Mouse (Mus musculus): ENCODE measurements around the gene Sardh.

Gene Sardh

GRCm38 (mm10) chr2:27248211-27248610 is at the start of gene Sardh:
Gene Sardh, minus strand, starts transcription at chr2:27248337.
- DNase-seq = no peak

- DNase-seq = peak; percentile 50 to 53
Observed at GRCm38 (mm10) chr2:27296656-27297406, 48.7 kb upstream of the Sardh start.

- DNase-seq = no peak
Observed at GRCm38 (mm10) chr2:27294777-27295176, 46.6 kb upstream of the Sardh start.

- peak; percentile 55 to 83 for DNase-seq
Observed at GRCm38 (mm10) chr2:27289019-27289418, 40.9 kb upstream of the Sardh start.

- no peak for DNase-seq
Observed at GRCm38 (mm10) chr2:27286971-27287710, 39.0 kb upstream of the Sardh start.

GRCm38 (mm10) chr2:27284441-27284840 is 36.3 kb upstream of the Sardh start:
- DNase-seq = no peak

- no peak for DNase-seq
Observed at GRCm38 (mm10) chr2:27281771-27282170, 33.6 kb upstream of the Sardh start.

- DNase-seq = peak; percentile 40 to 73
Observed at GRCm38 (mm10) chr2:27280920-27281611, 32.9 kb upstream of the Sardh start.

GRCm38 (mm10) chr2:27278859-27279258 is 30.7 kb upstream of the Sardh start:
- no peak for DNase-seq

GRCm38 (mm10) chr2:27268325-27268724 is 20.2 kb upstream of the Sardh start:
- no peak for DNase-seq

GRCm38 (mm10) chr2:27265819-27266218 is 17.7 kb upstream of the Sardh start:
- no peak for DNase-seq

GRCm38 (mm10) chr2:27262984-27263383 is 14.8 kb upstream of the Sardh start:
- DNase-seq = no peak

GRCm38 (mm10) chr2:27251434-27251833 is 3.3 kb upstream of the Sardh start:
- no peak for DNase-seq

- DNase-seq = no peak
Observed at GRCm38 (mm10) chr2:27247487-27247863, 662 bp downstream of the Sardh start.

- peak; percentile 30 to 32 for DNase-seq
Observed at GRCm38 (mm10) chr2:27246712-27247486, 1.2 kb downstream of the Sardh start.

GRCm38 (mm10) chr2:27245947-27246346 is 2.2 kb downstream of the Sardh start:
- DNase-seq = no peak

- peak; percentile 45 to 74 for DNase-seq
Observed at GRCm38 (mm10) chr2:27237342-27237741, 10.8 kb downstream of the Sardh start.

- peak; percentile 32 to 61 for DNase-seq
Observed at GRCm38 (mm10) chr2:27235729-27236128, 12.4 kb downstream of the Sardh start.

GRCm38 (mm10) chr2:27232376-27232775 is 15.8 kb downstream of the Sardh start:
- DNase-seq = peak; percentile 44 to 45

- DNase-seq = no peak
Observed at GRCm38 (mm10) chr2:27229481-27230105, 18.5 kb downstream of the Sardh start.

GRCm38 (mm10) chr2:27228809-27229480 is 19.2 kb downstream of the Sardh start:
- no peak for DNase-seq

GRCm38 (mm10) chr2:27226572-27226971 is 21.6 kb downstream of the Sardh start:
- DNase-seq = no peak
